Mouse (Mus musculus) bone marrow, adult 2 months (tissue): ENCODE measurements around the gene Pom121l12. TPM values are rescaled to one million over a fixed set of nuclear protein-coding genes. Genes with fewer than 3 reads are reported as not detected.

ENCODE experiments used
- H3K27ac ChIP-seq: fragments of 200-500 bp; 2 replicates; pipeline ENCODE4 v1.5.1; 2012; ENCODE audit warnings: low read depth, mild to moderate bottlenecking, control low read depth, inconsistent platforms, low read length; ENCODE audit not compliant: control insufficient read depth, poor library complexity, insufficient read depth
- H3K4me1 ChIP-seq: fragments of 200-500 bp; 2 replicates; pipeline ENCODE4 v1.6.1; 2011; ENCODE audit warnings: low read length; ENCODE audit not compliant: control insufficient read depth, insufficient read depth
- H3K4me3 ChIP-seq: fragments of 200-500 bp; replicated peaks from 2 replicates; pipeline ENCODE3; 2011; ENCODE audit warnings: mild to moderate bottlenecking, low read depth, low read length, control low read depth; ENCODE audit not compliant: control insufficient read depth
- CTCF ChIP-seq: fragments of 200-500 bp; IDR thresholded peaks from 2 replicates; pipeline ENCODE4 v1.5.1; 2011; ENCODE audit warnings: low read length, control low read depth; ENCODE audit not compliant: control insufficient read depth, insufficient read depth
- POLR2A ChIP-seq: fragments of 200-500 bp; IDR thresholded peaks from 2 replicates; pipeline ENCODE4 v1.6.1; 2011; ENCODE audit warnings: low read depth, mild to moderate bottlenecking, control low read depth, low read length, borderline replicate concordance; ENCODE audit not compliant: control insufficient read depth
- WGBS: fragments of 180-500 bp; shearing (Covaris S2); methylation state at CpG from one replicate; pipeline ENCODE4 v1.1.7; 2018; 5-methylcytosine and 5-hydroxymethylcytosine counted together
- polyA plus RNA-seq: library from polyadenylated mRNA; stranded (reverse); fragments of >200 nt; gene quantifications from 2 replicates; pipeline ENCODE4 v1.2.4, GENCODE M21; 2011; ENCODE audit warnings: low replicate concordance; ENCODE audit not compliant: missing spikeins, insufficient read depth, insufficient read length

Gene Pom121l12
- not detected in 2 replicates for polyA plus RNA-seq

DNA sequence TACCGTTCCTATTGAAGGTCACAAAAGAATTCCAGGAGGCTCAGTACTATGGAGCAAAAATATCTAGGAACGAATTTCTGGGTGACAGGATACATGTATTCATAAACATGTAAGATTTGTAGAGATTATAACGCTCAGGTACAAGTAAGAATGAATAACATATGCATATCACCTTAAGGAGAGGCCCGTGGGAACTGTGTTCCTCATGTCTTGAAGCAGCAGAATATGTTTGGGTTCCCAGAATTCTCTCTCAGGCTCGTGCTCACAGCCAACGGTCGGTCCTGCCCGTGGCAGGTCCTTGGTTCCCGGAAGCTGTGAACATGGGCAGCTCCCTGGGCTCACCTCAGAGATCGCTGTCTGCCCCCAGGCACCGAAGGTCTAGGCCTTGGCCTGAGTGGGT, at the start of gene Pom121l12:
Gene Pom121l12 (plus strand): TSS at position 301 of the 400 bp plus-strand sequence.
- no peak for TF ChIP-seq POLR2A
- TF ChIP-seq CTCF = no peak
- H3K4me1 ChIP-seq = no peaks in the 10 kb centered on the region
- no peak within 1 kb of the TSS for H3K4me3 ChIP-seq
- WGBS = 76% methylated on average over 11 of the region's 11 CpGs
- no peak within 1 kb of the TSS for H3K27ac ChIP-seq

DNA sequence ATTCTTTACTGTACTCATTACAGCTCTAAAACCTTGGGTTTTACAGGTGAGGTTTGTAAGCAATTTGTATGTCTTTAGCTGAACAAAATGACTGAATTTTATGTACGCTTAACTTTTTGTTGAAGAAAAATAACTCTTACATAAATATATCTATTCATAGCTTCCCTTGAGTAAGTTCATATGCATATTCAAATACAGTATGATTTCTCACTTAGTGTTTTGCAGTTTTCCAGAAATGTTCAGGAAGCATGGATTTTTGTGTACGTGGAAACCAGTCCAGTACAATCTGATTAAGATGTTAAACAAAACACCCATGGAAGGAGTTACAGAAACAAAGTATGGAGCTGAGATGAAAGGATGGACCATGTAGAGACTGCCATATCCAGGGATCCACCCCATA, 12.8 kb downstream of the Pom121l12 start:
- H3K27ac ChIP-seq = no peak overlapping the region
- H3K4me3 ChIP-seq = no peak overlapping the region
- TF ChIP-seq POLR2A = no peak
- TF ChIP-seq CTCF = no peak
- H3K4me1 ChIP-seq = no peaks in the 10 kb centered on the region
- WGBS = 82% methylated on average over 2 of the region's 2 CpGs
